Mouse (Mus musculus) NIH3T3 (cell line): Measurements from ENCODE around the gene Sp2.

Source experiments
- DNase-seq: peaks from one replicate; pipeline ENCODE4 v3.0.0-alpha.2; 2012; ENCODE audit warnings: low read depth

The Sp2 gene

GRCm38 (mm10) chr11:96982859-96983258, at the start of gene Sp2:
TSS of gene Sp2 (minus strand) at chr11:96982959.
- DNase-seq: no peak

GRCm38 (mm10) chr11:97032499-97032898, 49.7 kb upstream of the Sp2 start:
- DNase-seq: no peak

GRCm38 (mm10) chr11:97031977-97032376, 49.2 kb upstream of the Sp2 start:
- no peak for DNase-seq

GRCm38 (mm10) chr11:97030426-97030825, 47.7 kb upstream of the Sp2 start:
- no peak for DNase-seq

- DNase-seq: peak; percentile 92
Observed at GRCm38 (mm10) chr11:97029686-97030417, 47.1 kb upstream of the Sp2 start, which contains the start of gene Scrn2. TSS of gene Scrn2 (plus strand) at chr11:97029938.

- peak; percentile 94 for DNase-seq
Observed at GRCm38 (mm10) chr11:97025721-97026344, 43.1 kb upstream of the Sp2 start.

GRCm38 (mm10) chr11:97024977-97025376, 42.2 kb upstream of the Sp2 start:
- peak; percentile 86 for DNase-seq

GRCm38 (mm10) chr11:97021873-97022484, 39.2 kb upstream of the Sp2 start:
- no peak for DNase-seq

GRCm38 (mm10) chr11:97021121-97021765, 38.5 kb upstream of the Sp2 start:
- DNase-seq: no peak

GRCm38 (mm10) chr11:97019345-97019708, 36.6 kb upstream of the Sp2 start:
- no peak for DNase-seq

GRCm38 (mm10) chr11:97018583-97019344, 36.0 kb upstream of the Sp2 start:
- DNase-seq: no peak

GRCm38 (mm10) chr11:97017696-97018582, 35.2 kb upstream of the Sp2 start:
- DNase-seq: no peak

GRCm38 (mm10) chr11:97013121-97013670, 30.4 kb upstream of the Sp2 start, which contains the start of gene Sp6:
TSS of gene Sp6 (plus strand) at chr11:97013394.
- DNase-seq: no peak

- DNase-seq: no peak
Observed at GRCm38 (mm10) chr11:97009198-97009790, 26.5 kb upstream of the Sp2 start.

GRCm38 (mm10) chr11:97007093-97007794, 24.5 kb upstream of the Sp2 start:
- DNase-seq: peak; percentile 80

GRCm38 (mm10) chr11:97003170-97003569, 20.4 kb upstream of the Sp2 start:
- DNase-seq: no peak

GRCm38 (mm10) chr11:96997380-96997956, 14.7 kb upstream of the Sp2 start:
- DNase-seq: no peak

GRCm38 (mm10) chr11:96996773-96997379, 14.1 kb upstream of the Sp2 start:
- DNase-seq: no peak
